Mouse (Mus musculus) erythroblast, embryonic 14.5 days (primary cell): Measurements from ENCODE around the gene Ipo5. TPM values are rescaled to one million over a fixed set of nuclear protein-coding genes. Genes with fewer than 3 reads are reported as not detected.

Experiments
- H3K27me3 ChIP-seq: 2 replicates; pipeline ENCODE4 v1.6.1; 2012; ENCODE audit warnings: inconsistent platforms; ENCODE audit not compliant: control insufficient read depth
- H3K36me3 ChIP-seq: 2 replicates; pipeline ENCODE4 v1.6.1; 2012; ENCODE audit warnings: mild to moderate bottlenecking, inconsistent platforms; ENCODE audit not compliant: control insufficient read depth
- H3K4me1 ChIP-seq: 2 replicates; pipeline ENCODE4 v1.6.1; 2012; ENCODE audit warnings: inconsistent platforms; ENCODE audit not compliant: control insufficient read depth
- H3K4me3 ChIP-seq: replicated peaks from 2 replicates; pipeline ENCODE3; 2012; ENCODE audit warnings: moderate library complexity, mild to moderate bottlenecking, inconsistent platforms
- H3K9me3 ChIP-seq: 2 replicates; pipeline ENCODE4 v1.6.1; 2012; ENCODE audit warnings: low read length, inconsistent platforms, mixed read lengths; ENCODE audit not compliant: control insufficient read depth
- GATA1 ChIP-seq: IDR thresholded peaks from 2 replicates; pipeline ENCODE4 v1.6.1; 2012; ENCODE audit warnings: low read length, inconsistent platforms, mixed read lengths
- TAL1 ChIP-seq: IDR thresholded peaks from 3 replicates; pipeline ENCODE4 v1.6.1; 2012; ENCODE audit warnings: low read length, inconsistent platforms, mixed read lengths
- polyA plus RNA-seq: library from polyadenylated mRNA; stranded (reverse); fragments of >175 nt; gene quantifications from 2 replicates; pipeline ENCODE4 v1.2.3, GENCODE M21; 2012

Gene Ipo5
- polyA plus RNA-seq, 1 experiment, result 0.47 TPM

DNA sequence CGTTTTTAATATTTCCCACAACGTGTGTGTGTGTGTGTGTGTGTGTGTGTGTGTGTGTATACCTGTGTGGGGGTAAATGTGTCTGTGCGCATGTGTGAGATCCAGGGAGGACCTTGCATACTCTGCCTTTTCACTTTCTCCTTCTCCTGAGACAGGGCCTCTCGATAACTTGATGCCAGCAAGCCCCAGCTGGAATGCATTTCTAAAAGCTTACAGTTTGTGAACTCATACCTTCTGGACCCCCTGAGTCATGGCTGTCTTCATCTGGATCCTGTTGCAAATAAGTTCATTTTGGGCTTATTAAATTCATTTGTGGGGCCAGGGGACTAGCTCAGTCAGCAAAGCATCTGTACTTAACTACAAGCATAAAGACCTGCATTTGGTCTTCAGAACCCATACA lies 57.7 kb downstream of the Ipo5 start:
- TF ChIP-seq TAL1 (no peak), GATA1 (no peak)

DNA sequence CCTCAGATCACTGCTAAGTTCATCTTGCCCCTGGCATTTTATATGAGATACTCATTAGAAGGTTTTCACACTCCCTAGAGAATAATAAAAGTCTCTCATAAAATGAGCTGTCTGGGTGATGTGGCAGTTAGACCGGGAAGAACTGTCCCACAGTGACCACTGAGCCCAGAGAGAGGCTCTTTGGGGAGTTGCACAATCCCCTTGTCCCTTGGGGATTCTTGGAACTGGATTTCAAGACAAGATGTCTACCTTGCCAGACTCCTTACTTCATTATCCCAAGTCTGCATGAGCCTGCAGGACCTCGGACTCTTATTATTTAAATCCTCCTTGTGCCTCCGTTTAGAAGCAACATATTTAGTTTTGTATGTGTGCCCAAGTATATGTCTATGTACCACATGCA lies 58.6 kb downstream of the Ipo5 start:
- H3K4me3 ChIP-seq, result no peak overlapping the region
- H3K4me1 ChIP-seq, result no peaks in the 10 kb centered on the region
- no peak for TF ChIP-seq GATA1
- TF ChIP-seq TAL1, result no peak
- H3K27me3 ChIP-seq, result no peaks in the 10 kb centered on the region
- no peaks in the 10 kb centered on the region for H3K9me3 ChIP-seq
- H3K36me3 ChIP-seq, result no peaks in the 10 kb centered on the region

More for the DNA sequence above, 57.7 kb downstream of the Ipo5 start:
- Histone ChIP-seq H3K4me1 (no peaks in the 10 kb centered on the region), H3K27me3 (no peaks in the 10 kb centered on the region), H3K9me3 (no peaks in the 10 kb centered on the region), H3K36me3 (no peaks in the 10 kb centered on the region), H3K4me3 (no peak overlapping the region)

DNA sequence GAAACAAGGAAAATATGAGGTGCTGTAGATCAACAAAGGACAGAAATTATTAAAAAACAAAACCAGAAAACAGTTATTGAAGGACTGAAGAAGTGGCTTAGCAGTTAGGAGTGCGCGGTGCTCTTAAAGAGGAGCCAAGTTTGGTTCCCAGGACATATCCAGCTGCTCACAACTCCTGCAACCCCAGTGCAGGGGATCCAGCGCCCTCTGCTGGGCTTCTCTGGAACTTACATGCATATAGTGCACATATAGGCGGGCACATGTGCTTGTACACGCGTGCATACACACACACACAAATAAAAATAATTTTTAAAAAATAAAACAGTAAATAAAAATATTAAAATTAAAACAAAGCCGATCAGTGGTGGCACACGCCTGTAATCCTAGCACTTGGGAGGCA lies 59.6 kb downstream of the Ipo5 start:
- no peaks in the 10 kb centered on the region for H3K36me3 ChIP-seq
- TF ChIP-seq GATA1 (no peak), TAL1 (no peak)
- no peak overlapping the region for H3K4me3 ChIP-seq
- H3K27me3 ChIP-seq, result no peaks in the 10 kb centered on the region
- no peaks in the 10 kb centered on the region for H3K9me3 ChIP-seq
- H3K4me1 ChIP-seq, result no peaks in the 10 kb centered on the region

GRCm38 (mm10) chr14:120971313-120971712 lies 60.3 kb downstream of the Ipo5 start:
- no peaks in the 10 kb centered on the region for H3K27me3 ChIP-seq
- no peaks in the 10 kb centered on the region for H3K9me3 ChIP-seq
- H3K4me1 ChIP-seq, result no peaks in the 10 kb centered on the region
- no peak overlapping the region for H3K4me3 ChIP-seq
- H3K36me3 ChIP-seq, result no peaks in the 10 kb centered on the region
- no peak for TF ChIP-seq TAL1
- no peak for TF ChIP-seq GATA1

GRCm38 (mm10) chr14:120979559-120979958 lies 68.5 kb downstream of the Ipo5 start:
- H3K4me3 ChIP-seq, result no peak overlapping the region
- H3K27me3 ChIP-seq, result no peaks in the 10 kb centered on the region
- no peaks in the 10 kb centered on the region for H3K4me1 ChIP-seq
- no peaks in the 10 kb centered on the region for H3K36me3 ChIP-seq
- no peak for TF ChIP-seq TAL1
- H3K9me3 ChIP-seq, result no peaks in the 10 kb centered on the region

GRCm38 (mm10) chr14:120989126-120989525 lies 78.1 kb downstream of the Ipo5 start:
- TF ChIP-seq GATA1 (no peak), TAL1 (no peak)
- Histone ChIP-seq H3K36me3 (no peaks in the 10 kb centered on the region), H3K4me3 (no peak overlapping the region), H3K9me3 (peaks cover 10% of the 10 kb centered on the region), H3K27me3 (no peaks in the 10 kb centered on the region), H3K4me1 (no peaks in the 10 kb centered on the region)

Other genes with a start within 250 kb of the Ipo5 start
- gene Farp1, start 124.0 kb downstream of the Ipo5 start, polyA plus RNA-seq, result 0.09 TPM in 1 of 2 replicates, not detected in the other